Mouse (Mus musculus): ENCODE measurements at regions not wholly inside any gene's neighbourhood (a gene's known extent, or its start where the extent isn't known, plus 50 kb on each side); places are given as distances from the start of the nearest gene placed in this dataset.

DNA sequence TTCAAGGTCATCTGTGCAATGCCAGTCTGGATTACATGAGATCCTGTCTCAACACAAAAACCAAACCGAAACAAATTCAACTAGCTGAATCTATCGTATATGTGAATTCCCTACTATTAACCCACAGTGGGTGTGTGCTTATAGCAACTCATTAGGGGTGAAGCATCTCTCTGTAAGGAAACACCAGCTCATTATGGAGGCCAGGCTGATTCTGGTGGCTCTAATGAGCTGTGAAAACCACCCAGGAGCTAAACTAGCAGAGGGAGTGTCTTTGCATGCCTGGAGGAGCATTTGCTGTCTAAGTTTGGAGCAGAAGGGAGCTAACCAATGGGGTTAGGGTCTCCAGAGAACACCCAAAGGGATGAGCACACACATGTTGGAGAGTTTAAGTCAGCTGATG lies 54.1 kb upstream of the Adamts2 start:
- H3K4me1 ChIP-seq = no peaks in the 10 kb centered on the region
- H3K27ac ChIP-seq (replicated peaks) = no peak overlapping the region
- H3K9me3 ChIP-seq = no peaks in the 10 kb centered on the region
- H3K36me3 ChIP-seq (replicated peaks) = no peaks in the 10 kb centered on the region
- WGBS = 90% methylated on average over 2 of the region's 2 CpGs
- DNase-seq (ENCODE audit: low spot score) = no peak
- H3K4me3 ChIP-seq = no peak overlapping the region
- H3K27me3 ChIP-seq (replicated peaks; ENCODE audit: low read depth, poor library complexity, severe bottlenecking) = no peaks in the 10 kb centered on the region

DNA sequence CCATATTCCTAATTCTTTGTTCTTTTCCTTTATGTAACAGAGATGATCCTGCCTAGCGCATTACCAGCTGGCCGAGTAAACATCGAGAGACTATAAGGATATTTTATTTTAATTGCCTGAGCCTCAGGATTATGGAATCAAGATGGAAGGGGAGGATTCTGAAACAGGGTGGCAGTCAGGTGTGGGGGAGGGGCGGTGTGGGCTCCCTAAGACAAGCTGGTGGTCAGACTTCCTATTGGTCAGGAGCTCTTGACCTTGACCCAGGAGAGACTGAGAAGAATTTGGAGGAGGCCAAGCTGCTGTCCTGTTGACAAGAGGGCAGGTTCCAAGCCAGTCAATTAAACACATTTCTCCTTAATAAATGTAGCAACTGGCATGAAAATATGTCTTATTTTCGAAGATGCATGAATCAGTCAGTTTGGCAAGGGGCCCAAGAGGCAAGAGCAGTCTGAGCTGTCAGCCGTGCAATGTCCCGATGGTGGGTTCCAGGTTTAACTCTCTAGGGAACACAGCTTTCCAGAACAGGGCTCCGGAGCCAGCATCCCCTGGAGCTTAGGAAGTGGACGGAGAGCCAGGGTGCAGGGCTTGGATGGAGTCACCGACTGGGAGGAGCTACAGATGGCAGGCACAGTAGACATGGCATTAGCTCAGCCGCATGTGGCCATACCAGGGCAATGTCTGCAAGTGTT lies 55.3 kb upstream of the Adamts2 start:
- Histone ChIP-seq H3K4me3 (no peak overlapping the region), H3K27ac (replicated peaks) (no peak overlapping the region), H3K9me3 (no peaks in the 10 kb centered on the region), H3K36me3 (replicated peaks) (no peaks in the 10 kb centered on the region), H3K4me1 (no peaks in the 10 kb centered on the region), H3K27me3 (replicated peaks; ENCODE audit: low read depth, poor library complexity, severe bottlenecking) (no peaks in the 10 kb centered on the region)
- DNase-seq (ENCODE audit: low spot score) = no peak
- 91% methylated on average over 11 of the region's 11 CpGs for WGBS

DNA sequence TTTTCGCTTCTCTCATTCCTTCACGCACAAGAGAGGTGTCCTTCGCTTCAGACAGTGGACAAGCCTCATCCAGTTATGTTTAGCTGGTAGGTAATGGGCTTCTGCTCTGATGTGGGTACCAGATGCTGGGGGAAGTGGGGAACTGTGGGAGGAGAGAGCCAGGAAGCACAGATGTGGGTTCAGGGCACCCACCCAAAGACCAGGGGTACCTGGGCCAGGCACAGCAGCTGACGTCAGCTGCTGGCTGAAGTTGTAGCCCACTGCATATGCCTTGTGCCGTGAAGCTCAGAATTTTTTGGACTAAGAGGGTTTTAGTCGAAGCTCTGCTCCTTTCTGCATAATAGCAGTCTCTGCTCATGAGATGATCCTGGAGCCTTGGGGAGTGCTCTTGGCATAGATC lies 56.5 kb upstream of the Adamts2 start:
- no peak for DNase-seq (ENCODE audit: low spot score)
- Histone ChIP-seq H3K36me3 (replicated peaks) (no peaks in the 10 kb centered on the region), H3K4me1 (no peaks in the 10 kb centered on the region), H3K27ac (replicated peaks) (no peak overlapping the region), H3K27me3 (replicated peaks; ENCODE audit: low read depth, poor library complexity, severe bottlenecking) (no peaks in the 10 kb centered on the region), H3K4me3 (no peak overlapping the region), H3K9me3 (no peaks in the 10 kb centered on the region)
- WGBS = 91% methylated on average over 6 of the region's 6 CpGs

DNA sequence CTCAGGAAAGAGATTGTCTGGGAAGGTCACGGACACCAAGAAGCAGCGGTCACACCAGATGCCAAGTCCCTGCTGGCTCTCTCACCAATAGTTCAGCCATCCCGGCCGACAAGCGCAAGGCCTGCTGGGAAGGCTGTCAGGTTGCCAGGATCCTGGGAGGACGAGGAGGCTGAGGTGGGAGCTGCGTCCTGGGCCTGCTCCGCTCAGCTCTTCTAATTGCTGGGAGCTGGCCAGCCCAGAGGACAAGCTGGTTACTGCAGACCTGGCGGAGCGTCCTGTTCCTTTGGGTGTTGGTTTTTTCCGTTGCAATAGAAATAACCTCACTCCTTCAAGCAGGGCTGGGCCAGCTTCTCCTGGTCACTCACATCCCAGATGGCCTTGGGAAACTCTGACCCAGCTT lies 61.7 kb upstream of the Adamts2 start:
- 87% methylated on average over 11 of the region's 11 CpGs for WGBS

DNA sequence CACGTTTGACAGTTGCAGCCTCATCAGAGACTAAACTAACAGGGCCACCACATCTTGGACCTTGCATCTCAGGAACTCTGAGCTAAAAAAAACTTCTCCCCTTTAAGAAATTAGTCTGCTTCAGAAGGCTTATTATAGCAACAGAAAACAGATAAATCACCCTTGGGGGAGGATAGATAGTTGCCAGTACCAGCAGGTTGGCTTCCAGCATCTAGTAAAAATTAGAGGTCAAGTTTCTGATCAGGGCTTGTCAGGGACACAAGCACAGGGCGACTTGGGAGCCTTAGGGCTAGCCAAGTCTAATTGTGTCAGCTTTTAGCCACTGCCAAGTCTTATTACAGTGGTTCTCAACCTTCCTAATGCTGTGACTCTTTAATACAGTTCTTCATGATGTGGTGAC lies 67.6 kb upstream of the Adamts2 start:
- 0 out of 2 replicates have a peak, but pooled peaks cover 3% of the 10 kb centered on the region for H3K9me3 ChIP-seq
- 50% methylated on average over 2 of the region's 2 CpGs for WGBS
- no peak overlapping the region for H3K4me3 ChIP-seq
- H3K4me1 ChIP-seq = no peaks in the 10 kb centered on the region
- no peak overlapping the region for H3K27ac ChIP-seq (replicated peaks)
- H3K36me3 ChIP-seq (replicated peaks) = no peaks in the 10 kb centered on the region
- no peaks in the 10 kb centered on the region for H3K27me3 ChIP-seq (replicated peaks; ENCODE audit: low read depth, poor library complexity, severe bottlenecking)
- DNase-seq (ENCODE audit: low spot score) = no peak

More for the DNA sequence above, 61.7 kb upstream of the Adamts2 start:
- no peak overlapping the region for H3K27ac ChIP-seq (replicated peaks)
- H3K4me3 ChIP-seq = no peak overlapping the region
- no peaks in the 10 kb centered on the region for H3K27me3 ChIP-seq (replicated peaks; ENCODE audit: low read depth, poor library complexity, severe bottlenecking)
- no peaks in the 10 kb centered on the region for H3K4me1 ChIP-seq
- 0 out of 2 replicates have a peak, but pooled peaks cover 3% of the 10 kb centered on the region for H3K9me3 ChIP-seq
- no peaks in the 10 kb centered on the region for H3K36me3 ChIP-seq (replicated peaks)
- no peak for DNase-seq (ENCODE audit: low spot score)

DNA sequence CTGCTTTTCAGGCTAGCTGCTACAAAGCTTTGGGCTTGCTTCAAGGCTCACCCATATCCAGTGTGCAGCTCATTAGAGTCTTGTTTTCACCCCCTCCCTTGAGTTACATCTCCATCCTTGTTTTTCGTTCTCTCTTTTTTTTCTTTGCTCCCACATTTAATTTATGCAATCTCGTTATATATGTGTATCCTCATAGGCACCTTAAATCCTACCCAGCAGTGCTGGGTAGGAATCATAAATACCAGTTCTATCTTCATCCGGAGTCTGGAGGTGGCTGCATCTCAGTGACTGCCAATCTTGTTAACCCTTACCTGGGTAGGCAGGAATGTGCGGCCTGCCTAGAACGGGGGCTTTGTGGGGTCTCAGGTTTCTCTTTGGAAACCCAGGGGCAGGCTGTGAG lies 74.0 kb upstream of the Adamts2 start:
- DNase-seq (ENCODE audit: low spot score) = no peak
- 75% methylated on average over 5 of the region's 5 CpGs for WGBS
- H3K27ac ChIP-seq (replicated peaks) = no peak overlapping the region
- H3K4me1 ChIP-seq = no peaks in the 10 kb centered on the region
- no peaks in the 10 kb centered on the region for H3K36me3 ChIP-seq (replicated peaks)
- H3K4me3 ChIP-seq = no peak overlapping the region
- no peaks in the 10 kb centered on the region for H3K27me3 ChIP-seq (replicated peaks; ENCODE audit: low read depth, poor library complexity, severe bottlenecking)
- no peaks in the 10 kb centered on the region for H3K9me3 ChIP-seq

DNA sequence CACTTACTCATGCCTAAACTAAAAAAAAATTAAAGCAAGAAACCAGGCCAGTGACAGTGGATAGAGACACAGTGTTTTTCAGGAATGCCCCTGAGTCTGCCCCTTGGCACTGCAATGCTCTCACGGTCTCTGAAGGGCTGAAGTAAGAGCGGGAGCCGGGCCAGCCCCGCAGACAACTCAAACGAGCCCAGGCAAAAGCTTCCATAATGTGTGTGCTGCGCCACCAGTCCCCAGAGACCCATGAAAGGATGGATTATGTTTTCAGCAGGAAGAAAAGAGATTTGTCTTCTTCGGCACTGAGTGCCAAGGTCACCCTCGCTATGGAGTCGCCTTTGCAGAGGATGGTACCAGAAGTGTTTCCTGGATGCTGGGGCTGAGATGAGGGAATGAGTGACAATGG lies 81.7 kb upstream of the Adamts2 start:
- Histone ChIP-seq H3K4me3 (no peak overlapping the region), H3K4me1 (no peaks in the 10 kb centered on the region), H3K36me3 (replicated peaks) (no peaks in the 10 kb centered on the region), H3K27me3 (replicated peaks; ENCODE audit: low read depth, poor library complexity, severe bottlenecking) (no peaks in the 10 kb centered on the region), H3K9me3 (no peaks in the 10 kb centered on the region), H3K27ac (replicated peaks) (no peak overlapping the region)
- 85% methylated on average over 9 of the region's 9 CpGs for WGBS
- no peak for DNase-seq (ENCODE audit: low spot score)

DNA sequence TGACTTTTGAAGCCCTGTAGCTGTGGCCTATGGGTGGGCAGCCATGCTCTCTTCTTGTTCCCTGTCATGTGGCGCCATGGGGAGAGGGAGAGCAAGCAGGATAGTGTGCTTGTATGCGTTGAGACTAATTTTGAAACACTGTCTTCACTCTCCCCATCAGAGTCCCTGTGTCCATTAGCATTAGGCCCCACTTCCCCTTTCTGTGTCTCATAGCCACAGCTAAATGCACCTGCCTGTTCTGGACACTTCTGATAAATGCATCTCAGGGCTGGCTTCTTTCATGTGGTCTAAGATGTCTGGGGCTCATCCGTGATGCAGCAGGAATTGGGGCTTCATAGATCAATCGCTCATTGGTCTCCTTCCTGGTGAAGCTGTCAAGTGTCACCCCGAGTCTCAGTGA lies 77.0 kb upstream of the Rufy1 start:
- 86% methylated on average over 5 of the region's 5 CpGs for WGBS
- Histone ChIP-seq H3K4me3 (no peak overlapping the region), H3K36me3 (replicated peaks) (no peaks in the 10 kb centered on the region), H3K27ac (replicated peaks) (0 out of 2 replicates have a peak overlapping the region, but pooled peaks have one; percentile 61), H3K4me1 (peaks cover 15% of the 10 kb centered on the region), H3K27me3 (replicated peaks; ENCODE audit: low read depth, poor library complexity, severe bottlenecking) (no peaks in the 10 kb centered on the region), H3K9me3 (no peaks in the 10 kb centered on the region)
- DNase-seq (ENCODE audit: low spot score) = no peak

DNA sequence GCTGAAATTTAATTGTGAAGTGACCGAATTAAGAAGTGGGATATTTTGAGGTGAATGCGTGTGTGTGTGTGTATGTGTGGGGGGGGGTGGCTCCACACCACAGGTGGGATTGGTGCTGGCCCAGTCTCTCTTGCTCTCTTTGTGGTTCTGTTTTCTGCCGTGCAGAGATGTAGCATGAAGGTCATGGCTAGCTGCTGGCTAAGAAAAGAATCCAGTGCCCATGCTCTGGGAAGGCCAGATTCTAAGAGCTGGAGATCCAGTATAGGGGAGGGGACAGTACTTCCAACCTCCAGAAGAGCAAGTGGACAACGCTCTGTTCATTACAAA lies 76.5 kb upstream of the Rufy1 start:
- H3K27ac ChIP-seq (replicated peaks) = peak overlapping the region; percentile 61; the same call in 1 of the 2 replicates
- H3K4me1 ChIP-seq = peaks cover 15% of the 10 kb centered on the region
- H3K27me3 ChIP-seq (replicated peaks; ENCODE audit: low read depth, poor library complexity, severe bottlenecking) = no peaks in the 10 kb centered on the region
- DNase-seq (ENCODE audit: low spot score) = no peak
- H3K4me3 ChIP-seq = no peak overlapping the region
- WGBS = 86% methylated on average over 4 of the region's 4 CpGs
- H3K9me3 ChIP-seq = no peaks in the 10 kb centered on the region
- no peaks in the 10 kb centered on the region for H3K36me3 ChIP-seq (replicated peaks)

DNA sequence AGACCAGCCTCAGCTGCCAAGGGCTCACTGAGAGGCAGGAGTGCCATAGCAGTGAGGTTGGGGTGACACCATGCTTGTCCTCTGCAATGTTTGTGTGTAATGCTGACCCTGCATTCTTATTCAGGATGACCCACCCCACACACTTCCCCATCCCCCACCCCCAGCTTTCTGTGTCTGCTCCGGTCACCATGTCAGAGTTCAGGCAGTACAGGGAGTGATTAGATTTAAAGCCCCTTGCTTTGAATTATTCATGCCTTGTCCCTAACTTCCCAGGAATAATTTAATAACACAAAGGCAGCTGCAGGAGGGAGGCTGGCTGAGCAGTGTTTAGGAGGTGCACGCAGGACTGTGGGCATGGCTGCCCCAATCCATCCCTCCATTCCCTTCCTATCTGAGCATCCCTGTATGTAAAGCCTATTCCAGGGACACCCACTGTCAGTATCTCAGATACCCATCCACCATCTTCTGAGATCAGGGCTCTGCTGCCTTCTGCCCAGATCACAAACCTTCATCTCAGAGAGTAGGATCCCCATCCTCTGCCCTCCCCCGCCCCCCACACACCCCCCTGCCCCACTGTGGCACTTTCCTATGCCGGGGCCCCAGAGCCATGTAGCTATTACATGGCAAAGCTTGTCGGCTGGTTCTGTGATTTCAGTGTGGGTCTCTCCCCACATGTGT lies 76.0 kb upstream of the Rufy1 start:
- Histone ChIP-seq H3K4me1 (peaks cover 15% of the 10 kb centered on the region), H3K27me3 (replicated peaks; ENCODE audit: low read depth, poor library complexity, severe bottlenecking) (no peaks in the 10 kb centered on the region), H3K9me3 (no peaks in the 10 kb centered on the region), H3K4me3 (no peak overlapping the region), H3K27ac (replicated peaks) (peak overlapping the region; percentile 61), H3K36me3 (replicated peaks) (no peaks in the 10 kb centered on the region)
- peak; percentile 20 for DNase-seq (ENCODE audit: low spot score)
- 67% methylated on average over 5 of the region's 5 CpGs for WGBS

DNA sequence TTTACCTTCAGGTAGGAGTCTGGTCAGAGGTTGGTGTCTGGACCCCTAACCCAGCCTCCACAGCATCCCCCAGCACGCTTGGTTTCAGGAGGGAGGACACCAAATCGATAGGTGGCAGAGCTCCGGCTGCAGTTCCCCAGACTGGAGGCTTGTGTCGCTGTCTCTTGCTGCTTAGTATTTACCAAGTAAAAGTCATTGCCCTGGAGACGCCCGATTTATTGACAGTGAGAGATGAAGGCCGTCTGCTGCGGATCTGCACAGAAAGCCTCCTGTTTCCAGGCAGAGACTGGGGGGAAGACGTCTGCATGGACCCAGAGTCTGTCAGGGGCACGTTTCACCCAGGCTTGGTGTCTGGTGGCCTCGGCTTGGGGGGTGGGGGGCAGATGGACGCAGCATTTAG lies 70.4 kb upstream of the Rufy1 start:
- H3K27me3 ChIP-seq (replicated peaks; ENCODE audit: low read depth, poor library complexity, severe bottlenecking) = no peaks in the 10 kb centered on the region
- no peak for DNase-seq (ENCODE audit: low spot score)

DNA sequence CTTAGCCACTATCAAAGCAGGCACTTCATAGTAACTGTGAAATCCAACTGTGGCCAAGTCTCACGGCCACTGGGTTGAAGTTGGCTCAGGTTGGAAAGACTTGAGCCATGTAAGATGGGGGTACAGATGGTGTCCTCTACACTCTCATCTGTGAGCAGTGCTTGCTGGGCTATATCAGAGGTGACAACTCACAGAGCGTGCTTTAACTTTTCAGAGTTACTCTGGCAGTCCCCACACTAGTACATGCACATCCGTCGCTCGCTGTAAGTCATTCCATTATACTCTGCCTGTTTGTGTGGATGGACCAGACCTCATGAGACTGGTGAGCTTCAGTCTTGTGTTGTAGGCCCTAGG lies 62.2 kb upstream of the Rufy1 start:
- 93% methylated on average over 5 of the region's 5 CpGs for WGBS
- no peaks in the 10 kb centered on the region for H3K9me3 ChIP-seq
- H3K27ac ChIP-seq (replicated peaks) = no peak overlapping the region
- H3K4me3 ChIP-seq = no peak overlapping the region
- no peaks in the 10 kb centered on the region for H3K27me3 ChIP-seq (replicated peaks; ENCODE audit: low read depth, poor library complexity, severe bottlenecking)
- H3K36me3 ChIP-seq (replicated peaks) = no peaks in the 10 kb centered on the region
- 0 out of 2 replicates have a peak, but pooled peaks cover 7% of the 10 kb centered on the region for H3K4me1 ChIP-seq
- no peak for DNase-seq (ENCODE audit: low spot score)

More for the DNA sequence above, 70.4 kb upstream of the Rufy1 start:
- H3K4me3 ChIP-seq = no peak overlapping the region
- H3K4me1 ChIP-seq = peaks cover 3% of the 10 kb centered on the region; the same call in 1 of the 2 replicates
- no peak overlapping the region for H3K27ac ChIP-seq (replicated peaks)
- H3K36me3 ChIP-seq (replicated peaks) = no peaks in the 10 kb centered on the region
- H3K9me3 ChIP-seq = no peaks in the 10 kb centered on the region
- WGBS = 75% methylated on average over 12 of the region's 12 CpGs

DNA sequence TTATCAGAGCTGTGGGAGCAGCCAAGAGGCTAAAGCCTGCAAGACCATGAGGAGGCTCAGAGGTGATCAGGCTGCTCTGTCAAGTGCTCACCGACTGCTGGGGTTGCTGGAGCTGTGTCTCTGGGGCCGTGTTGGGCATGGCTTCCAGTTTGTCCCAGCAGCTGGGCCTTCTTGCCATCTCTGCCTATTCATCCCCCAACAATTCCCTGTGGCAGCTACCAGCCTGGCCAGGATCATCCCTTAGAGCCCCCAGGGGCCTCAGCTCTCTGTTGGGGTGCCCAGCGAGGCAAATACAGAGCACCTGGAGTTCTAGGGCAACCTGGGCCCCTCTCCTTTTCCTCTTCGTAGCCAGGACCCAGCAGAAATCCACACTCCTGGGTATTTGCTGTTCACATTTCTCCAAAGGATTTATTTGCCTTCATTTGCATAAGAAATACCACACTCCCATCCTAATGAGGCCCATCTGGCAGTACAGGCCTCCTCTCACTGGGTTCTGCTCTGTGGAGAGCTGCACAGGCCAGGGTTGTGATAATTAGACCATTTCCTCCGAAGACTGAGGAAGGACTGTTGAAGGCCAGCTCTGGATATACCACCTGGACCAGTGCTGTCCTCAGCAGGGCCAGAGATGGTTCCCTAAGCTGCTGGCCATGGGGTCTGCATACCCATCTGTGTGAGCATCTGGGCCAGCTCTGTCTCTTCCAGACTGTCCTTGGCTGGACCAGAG lies 61.6 kb upstream of the Rufy1 start:
- Histone ChIP-seq H3K36me3 (replicated peaks) (no peaks in the 10 kb centered on the region), H3K27me3 (replicated peaks; ENCODE audit: low read depth, poor library complexity, severe bottlenecking) (no peaks in the 10 kb centered on the region), H3K4me3 (no peak overlapping the region), H3K9me3 (no peaks in the 10 kb centered on the region), H3K27ac (replicated peaks) (0 out of 2 replicates have a peak overlapping the region, but pooled peaks have one; percentile 3), H3K4me1 (0 out of 2 replicates have a peak, but pooled peaks cover 12% of the 10 kb centered on the region)
- no peak for DNase-seq (ENCODE audit: low spot score)
- WGBS = 60% methylated on average over 5 of the region's 5 CpGs
